Mouse (Mus musculus): Measurements from ENCODE around the gene Atxn7. TPM values are rescaled to one million over a fixed set of nuclear protein-coding genes. Genes with fewer than 3 reads are reported as not detected.
A peak's percentile ranks its signal among the peaks of the same experiment; 100 is the strongest.

Gene Atxn7
- polyA plus RNA-seq, 1 experiment from 2014 or later, result 2.9 TPM

DNA sequence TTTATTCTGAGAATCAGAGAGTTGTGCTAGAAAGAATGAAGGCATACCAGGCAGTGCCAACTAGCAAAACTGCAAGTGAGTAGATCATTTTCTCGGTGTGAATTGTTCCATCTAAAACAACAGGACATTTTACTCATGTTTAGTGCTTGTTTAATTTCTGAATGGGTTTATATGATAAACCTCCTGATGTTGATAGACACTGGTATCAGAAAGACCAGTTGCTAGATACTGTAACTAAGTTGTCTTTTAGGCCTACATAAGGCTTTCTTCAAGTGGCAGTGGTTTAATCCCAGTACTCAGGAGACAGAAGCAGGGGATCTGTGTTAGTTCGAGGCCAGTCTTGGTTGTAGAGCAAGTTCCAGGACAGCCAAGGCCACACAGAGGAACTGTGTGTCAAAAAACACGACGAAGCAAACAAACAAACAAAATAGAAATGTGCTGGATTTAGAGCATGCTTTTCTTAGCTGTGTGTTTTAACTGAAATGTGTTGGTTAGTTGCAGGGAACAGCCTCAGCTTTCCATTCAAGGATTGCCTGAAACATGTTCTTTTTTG is 125.5 kb downstream of the Atxn7 start:
- H3K4me1 ChIP-seq (ENCODE audit: control insufficient read depth, insufficient read depth, low read length), result no peaks in the 10 kb centered on the region
- H3K4me2 ChIP-seq (ENCODE audit: low read length), result no peak overlapping the region
- peaks cover 7% of the 10 kb centered on the region; the same call in 1 of the 2 replicates for H3K36me3 ChIP-seq (ENCODE audit: control insufficient read depth, insufficient read depth, low read length)
- H3K27me3 ChIP-seq (ENCODE audit: control insufficient read depth, insufficient read depth, low read depth, low read length), result no peaks in the 10 kb centered on the region
- H3K9me3 ChIP-seq (replicated peaks; ENCODE audit: control insufficient read depth, low read length, poor library complexity, severe bottlenecking), result no peaks in the 10 kb centered on the region
- no peak overlapping the region for H3K9ac ChIP-seq (ENCODE audit: low read depth, low read length)
- no peak for ATAC-seq
- no peak overlapping the region for H3K27ac ChIP-seq (ENCODE audit: low read length)
- WGBS, result 86% methylated on average over 4 of the region's 4 CpGs
- H3K4me3 ChIP-seq (ENCODE audit: low read depth, low read length), result no peak overlapping the region

DNA sequence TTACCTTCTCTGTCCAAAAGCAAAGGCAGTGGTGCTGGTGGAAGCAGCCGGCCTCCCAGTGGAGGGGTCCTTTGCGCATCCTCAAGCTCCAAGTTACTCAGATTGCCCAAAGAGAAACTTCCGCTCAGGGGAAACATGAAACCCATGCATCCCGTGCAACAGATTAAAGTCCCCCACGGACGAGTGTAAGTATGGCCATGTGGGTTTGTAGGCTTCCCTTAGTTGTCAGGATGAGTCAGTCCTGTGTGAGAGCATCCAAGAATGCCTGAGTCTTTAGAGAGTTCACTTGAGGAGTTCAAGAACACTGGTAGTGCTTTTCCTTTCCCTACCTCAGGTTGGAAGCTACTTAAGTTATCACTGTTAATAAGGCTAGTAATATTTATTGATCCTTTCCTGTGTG is 126.1 kb downstream of the Atxn7 start:
- H3K4me1 ChIP-seq (ENCODE audit: control insufficient read depth, insufficient read depth, low read length), result no peaks in the 10 kb centered on the region
- H3K27ac ChIP-seq (ENCODE audit: low read length), result no peak overlapping the region
- H3K9ac ChIP-seq (ENCODE audit: low read depth, low read length), result no peak overlapping the region
- no peaks in the 10 kb centered on the region for H3K9me3 ChIP-seq (replicated peaks; ENCODE audit: control insufficient read depth, low read length, poor library complexity, severe bottlenecking)
- H3K4me3 ChIP-seq (ENCODE audit: low read depth, low read length), result no peak overlapping the region
- H3K27me3 ChIP-seq (ENCODE audit: control insufficient read depth, insufficient read depth, low read depth, low read length), result no peaks in the 10 kb centered on the region
- no peak for ATAC-seq
- WGBS, result 89% methylated on average over 6 of the region's 6 CpGs
- no peak overlapping the region for H3K4me2 ChIP-seq (ENCODE audit: low read length)
- peaks cover 7% of the 10 kb centered on the region; the same call in 1 of the 2 replicates for H3K36me3 ChIP-seq (ENCODE audit: control insufficient read depth, insufficient read depth, low read length)

DNA sequence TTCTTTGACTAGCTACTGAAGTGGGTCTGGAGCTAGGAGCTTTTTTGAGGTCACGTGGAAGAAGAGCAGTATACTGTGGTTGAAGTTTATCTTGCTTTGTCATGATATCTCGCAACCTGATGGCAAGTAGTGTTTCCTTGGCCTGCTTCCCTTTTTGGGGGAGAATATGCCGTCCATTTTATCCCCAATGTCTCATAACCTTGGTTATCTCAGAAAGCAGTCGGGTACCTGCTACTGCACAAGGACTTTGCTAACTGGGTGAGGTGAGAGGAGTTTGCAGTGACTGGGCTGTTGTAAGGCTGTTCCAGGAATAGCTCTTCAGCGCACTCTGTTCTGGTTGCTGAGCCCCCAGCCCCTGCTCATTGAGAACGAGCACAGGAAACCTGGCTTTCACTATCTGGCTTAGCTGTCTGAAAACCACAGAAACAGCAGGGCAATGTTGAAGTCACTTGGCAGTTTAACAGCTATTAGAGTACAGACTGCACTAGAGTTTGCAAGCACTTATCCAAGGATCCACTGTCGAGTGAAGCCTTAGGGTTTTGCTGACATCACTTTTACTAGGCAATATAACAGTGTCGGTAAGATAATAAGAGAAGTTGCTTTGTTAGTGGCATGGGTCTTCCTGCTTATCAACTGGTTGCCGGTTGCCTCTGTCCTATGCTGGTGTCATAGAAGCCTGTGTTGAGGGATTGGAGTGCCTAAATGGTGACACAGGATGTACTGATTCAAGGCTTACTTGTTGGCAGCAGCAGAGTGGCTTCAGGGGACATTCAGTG is 127.0 kb downstream of the Atxn7 start:
- Histone ChIP-seq H3K9ac (ENCODE audit: low read depth, low read length) (no peak overlapping the region), H3K27me3 (ENCODE audit: control insufficient read depth, insufficient read depth, low read depth, low read length) (no peaks in the 10 kb centered on the region), H3K4me1 (ENCODE audit: control insufficient read depth, insufficient read depth, low read length) (no peaks in the 10 kb centered on the region), H3K4me2 (ENCODE audit: low read length) (no peak overlapping the region), H3K27ac (ENCODE audit: low read length) (no peak overlapping the region), H3K4me3 (ENCODE audit: low read depth, low read length) (no peak overlapping the region), H3K36me3 (ENCODE audit: control insufficient read depth, insufficient read depth, low read length) (peaks cover 13% of the 10 kb centered on the region; the same call in 1 of the 2 replicates), H3K9me3 (replicated peaks; ENCODE audit: control insufficient read depth, low read length, poor library complexity, severe bottlenecking) (no peaks in the 10 kb centered on the region)
- no peak for ATAC-seq
- 91% methylated on average over 9 of the region's 9 CpGs for WGBS

DNA sequence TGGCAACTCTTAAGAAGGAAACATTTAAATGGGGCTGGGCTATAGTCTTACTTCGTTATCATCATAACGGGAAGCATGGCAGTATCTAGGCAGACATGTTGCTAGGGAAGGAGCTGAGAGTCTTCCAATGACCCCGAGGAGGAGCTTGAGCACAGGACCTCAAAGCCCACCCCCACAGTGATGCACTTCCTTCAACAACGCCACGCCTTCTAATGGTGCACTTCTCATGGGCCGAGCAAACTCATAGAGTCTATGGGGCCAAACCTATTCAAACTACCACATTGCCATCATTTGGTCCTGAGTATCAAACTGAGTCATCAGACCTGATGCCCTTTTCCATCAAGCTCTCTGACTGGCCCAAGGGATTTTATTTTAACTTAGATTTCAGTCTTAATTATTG is 129.3 kb downstream of the Atxn7 start:
- WGBS, result 96% methylated on average over 6 of the region's 6 CpGs
- Histone ChIP-seq H3K36me3 (ENCODE audit: control insufficient read depth, insufficient read depth, low read length) (peaks cover 14% of the 10 kb centered on the region; the same call in 1 of the 2 replicates), H3K4me3 (ENCODE audit: low read depth, low read length) (no peak overlapping the region), H3K27ac (ENCODE audit: low read length) (no peak overlapping the region), H3K9me3 (replicated peaks; ENCODE audit: control insufficient read depth, low read length, poor library complexity, severe bottlenecking) (no peaks in the 10 kb centered on the region), H3K4me1 (ENCODE audit: control insufficient read depth, insufficient read depth, low read length) (no peaks in the 10 kb centered on the region), H3K27me3 (ENCODE audit: control insufficient read depth, insufficient read depth, low read depth, low read length) (no peaks in the 10 kb centered on the region), H3K9ac (ENCODE audit: low read depth, low read length) (no peak overlapping the region), H3K4me2 (ENCODE audit: low read length) (no peak overlapping the region)
- ATAC-seq, result no peak

DNA sequence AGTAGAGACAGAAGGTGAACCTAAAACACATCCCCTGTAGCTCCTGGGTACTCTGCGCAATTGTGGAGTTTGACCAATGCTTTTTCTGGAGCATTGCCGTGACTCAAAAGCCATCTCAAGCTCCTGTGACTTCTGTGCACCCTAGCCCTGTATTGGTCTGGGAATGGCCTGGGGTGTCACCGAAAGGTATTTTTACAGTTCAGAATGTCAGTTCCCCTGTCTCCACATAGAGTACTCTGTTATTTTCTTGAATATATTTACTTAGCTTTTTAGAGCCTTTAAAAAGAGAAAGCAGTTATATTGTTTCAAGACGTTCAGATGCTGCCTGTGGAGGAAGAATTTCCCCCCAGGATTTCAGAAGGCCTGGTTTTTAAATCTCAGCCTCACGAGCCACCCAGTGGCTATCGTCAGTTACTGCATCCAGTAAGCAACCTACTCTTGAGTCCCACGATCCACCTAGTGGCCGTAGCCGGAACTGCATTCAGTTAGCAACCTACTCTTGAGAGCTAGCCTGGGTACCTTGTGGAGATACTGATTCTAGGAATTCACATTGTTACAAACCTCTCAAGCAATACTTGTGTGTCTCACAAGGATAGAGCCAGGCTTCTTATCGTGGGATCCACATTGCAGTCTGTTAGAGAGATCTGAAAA is 137.2 kb downstream of the Atxn7 start:
- ATAC-seq, result peak; percentile 80
- H3K4me2 ChIP-seq (ENCODE audit: low read length), result no peak overlapping the region
- no peak overlapping the region for H3K4me3 ChIP-seq (ENCODE audit: low read depth, low read length)
- no peaks in the 10 kb centered on the region for H3K9me3 ChIP-seq (replicated peaks; ENCODE audit: control insufficient read depth, low read length, poor library complexity, severe bottlenecking)
- H3K27me3 ChIP-seq (ENCODE audit: control insufficient read depth, insufficient read depth, low read depth, low read length), result no peaks in the 10 kb centered on the region
- H3K9ac ChIP-seq (ENCODE audit: low read depth, low read length), result no peak overlapping the region
- peaks cover 13% of the 10 kb centered on the region for H3K36me3 ChIP-seq (ENCODE audit: control insufficient read depth, insufficient read depth, low read length)
- no peaks in the 10 kb centered on the region for H3K4me1 ChIP-seq (ENCODE audit: control insufficient read depth, insufficient read depth, low read length)
- 30% methylated on average over 10 of the region's 10 CpGs for WGBS
- H3K27ac ChIP-seq (ENCODE audit: low read length), result 0 out of 2 replicates have a peak overlapping the region, but pooled peaks have one; percentile 42

DNA sequence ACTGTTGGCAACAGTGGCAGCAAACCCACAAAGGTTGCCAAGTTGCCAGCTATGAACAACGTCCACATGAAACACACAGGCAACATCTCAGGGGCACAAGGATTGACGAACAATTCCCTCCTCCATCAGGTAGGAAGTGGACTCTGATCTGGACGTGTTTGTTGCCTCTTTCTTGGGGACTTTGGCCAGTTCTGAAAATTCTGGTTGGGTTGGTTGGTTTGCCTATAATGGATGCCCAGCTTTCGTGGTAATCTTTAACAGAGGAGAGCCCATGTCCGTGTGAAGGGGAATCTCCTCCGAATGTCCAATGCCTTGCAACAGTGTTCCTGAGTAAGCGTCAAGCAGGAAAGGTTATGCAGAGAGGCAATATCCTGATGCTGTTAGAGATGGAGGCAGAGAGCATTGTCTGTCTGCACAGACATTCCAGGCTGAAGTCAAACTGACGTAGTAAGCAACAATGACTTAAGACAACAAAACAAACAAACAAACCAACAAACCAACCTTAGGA is 139.6 kb downstream of the Atxn7 start:
- Histone ChIP-seq H3K9ac (ENCODE audit: low read depth, low read length) (no peak overlapping the region), H3K27ac (ENCODE audit: low read length) (no peak overlapping the region), H3K4me3 (ENCODE audit: low read depth, low read length) (no peak overlapping the region), H3K9me3 (replicated peaks; ENCODE audit: control insufficient read depth, low read length, poor library complexity, severe bottlenecking) (no peaks in the 10 kb centered on the region), H3K27me3 (ENCODE audit: control insufficient read depth, insufficient read depth, low read depth, low read length) (no peaks in the 10 kb centered on the region), H3K4me1 (ENCODE audit: control insufficient read depth, insufficient read depth, low read length) (no peaks in the 10 kb centered on the region), H3K36me3 (ENCODE audit: control insufficient read depth, insufficient read depth, low read length) (peaks cover 13% of the 10 kb centered on the region), H3K4me2 (ENCODE audit: low read length) (no peak overlapping the region)
- 96% methylated on average over 8 of the region's 8 CpGs for WGBS
- no peak for ATAC-seq

DNA sequence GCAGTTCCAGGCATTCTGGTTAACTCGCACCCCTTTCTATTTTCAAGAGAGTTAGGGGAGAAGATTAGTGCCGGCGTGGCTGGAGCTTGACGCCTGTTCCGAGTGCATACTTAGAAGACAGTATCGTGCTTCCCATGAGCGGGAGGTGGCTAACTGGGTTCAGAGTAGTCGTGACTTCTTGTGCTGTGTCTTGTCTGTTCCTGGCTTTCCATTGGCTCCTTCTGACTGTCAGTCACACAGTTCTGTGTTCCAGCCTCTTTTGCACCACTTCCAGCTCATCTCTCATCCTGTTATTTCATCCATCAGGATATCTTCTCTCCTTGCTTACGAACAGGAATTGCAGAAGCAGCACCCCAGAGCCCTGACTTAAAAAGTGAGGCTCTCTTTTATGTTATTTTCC is 140.1 kb downstream of the Atxn7 start:
- H3K9ac ChIP-seq (ENCODE audit: low read depth, low read length), result no peak overlapping the region
- no peaks in the 10 kb centered on the region for H3K4me1 ChIP-seq (ENCODE audit: control insufficient read depth, insufficient read depth, low read length)
- no peak overlapping the region for H3K4me3 ChIP-seq (ENCODE audit: low read depth, low read length)
- H3K36me3 ChIP-seq (ENCODE audit: control insufficient read depth, insufficient read depth, low read length), result peaks cover 12% of the 10 kb centered on the region
- 91% methylated on average over 9 of the region's 9 CpGs for WGBS
- no peaks in the 10 kb centered on the region for H3K9me3 ChIP-seq (replicated peaks; ENCODE audit: control insufficient read depth, low read length, poor library complexity, severe bottlenecking)
- no peaks in the 10 kb centered on the region for H3K27me3 ChIP-seq (ENCODE audit: control insufficient read depth, insufficient read depth, low read depth, low read length)
- no peak overlapping the region for H3K27ac ChIP-seq (ENCODE audit: low read length)
- H3K4me2 ChIP-seq (ENCODE audit: low read length), result no peak overlapping the region
- ATAC-seq, result no peak

DNA sequence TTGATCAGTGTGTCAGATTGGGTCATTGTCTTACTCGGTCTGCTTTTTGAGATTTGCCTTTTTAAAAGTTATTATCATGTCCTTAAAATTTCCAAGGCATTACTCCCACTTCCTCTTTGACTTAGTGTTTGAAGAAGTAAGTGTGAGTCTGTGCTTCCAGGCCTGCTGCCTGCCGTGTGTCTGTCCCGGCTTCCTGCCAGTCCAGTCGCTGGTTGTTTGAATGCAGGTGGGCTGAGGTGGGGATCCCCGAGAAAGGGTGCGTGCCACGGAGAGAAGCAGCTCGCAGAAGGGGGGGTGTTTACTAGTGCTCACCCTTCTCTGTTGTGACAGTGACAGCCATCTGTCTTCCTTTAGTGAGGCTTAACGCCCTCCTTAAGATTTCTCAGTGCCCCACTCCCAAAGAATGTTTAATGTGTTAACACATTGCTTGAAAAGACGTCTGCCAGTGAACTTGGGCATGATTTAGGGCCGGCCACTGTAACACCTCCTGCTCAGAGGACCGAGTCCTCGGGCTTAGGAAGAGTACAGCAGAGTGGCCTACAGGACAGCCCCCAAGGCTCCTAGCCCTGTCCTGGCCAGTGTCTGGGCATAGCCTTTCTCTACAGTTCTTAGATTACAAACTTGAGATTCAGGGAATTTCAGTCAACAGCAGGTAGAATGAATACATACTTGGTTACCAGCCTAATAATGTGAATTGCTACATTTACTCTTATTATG is 143.1 kb downstream of the Atxn7 start:
- no peaks in the 10 kb centered on the region for H3K27me3 ChIP-seq (ENCODE audit: control insufficient read depth, insufficient read depth, low read depth, low read length)

More for the DNA sequence above, 143.1 kb downstream of the Atxn7 start:
- no peak overlapping the region for H3K4me3 ChIP-seq (ENCODE audit: low read depth, low read length)
- no peak for ATAC-seq
- no peak overlapping the region for H3K4me2 ChIP-seq (ENCODE audit: low read length)
- WGBS, result 81% methylated on average over 13 of the region's 13 CpGs
- no peaks in the 10 kb centered on the region for H3K4me1 ChIP-seq (ENCODE audit: control insufficient read depth, insufficient read depth, low read length)
- no peak overlapping the region for H3K27ac ChIP-seq (ENCODE audit: low read length)
- H3K9ac ChIP-seq (ENCODE audit: low read depth, low read length), result no peak overlapping the region
- H3K9me3 ChIP-seq (replicated peaks; ENCODE audit: control insufficient read depth, low read length, poor library complexity, severe bottlenecking), result no peaks in the 10 kb centered on the region
- peaks cover 12% of the 10 kb centered on the region for H3K36me3 ChIP-seq (ENCODE audit: control insufficient read depth, insufficient read depth, low read length)
